Mouse (Mus musculus) left cerebral cortex, adult 18-20 months (tissue): Measurements from ENCODE around the gene Ngdn. TPM values are rescaled to one million over a fixed set of nuclear protein-coding genes. Genes with fewer than 3 reads are reported as not detected.

Experiments used
- DNase-seq, 2 experiments: peaks; one replicate each; pipeline ENCODE4 v3.0.0; 2021 to 2022; ENCODE audit warnings: low spot score in 2 of 2, mixed read lengths in 1 of 2
- microRNA-seq, 2 experiments: library from miRNA; unstranded; fragments of <30 nt; microRNA quantifications; one replicate each; pipeline ENCODE4 v1.2.0; 2021
- total RNA-seq, 2 experiments: library from RNA; stranded (reverse); gene quantifications; 2 replicates each; pipeline ENCODE4 v1.2.3; 2021

Ngdn gene
- total RNA-seq, 2 experiments from 2014 or later: 30.6 to 32.0 TPM

GRCm38 (mm10) chr14:55071756-55072155 is 56.5 kb downstream of the Ngdn start:
- peak in 1 of 2 experiments; percentile 62 for DNase-seq

Small RNA genes lying within 50 kb of the gene (microRNA-seq; reads per million reads assigned to microRNA genes)
- 0 to 0.25 reads per million in 2 experiments for gene Mir208b

Other genes with a start within 250 kb of the Ngdn start
- gene Slc7a8, start 233.5 kb upstream of the Ngdn start, total RNA-seq: 10 to 100 TPM; 48.7 to 52.5 TPM
- not detected for gene Rnf212b, start 201.3 kb upstream of the Ngdn start, total RNA-seq
- gene Homez, start 144.5 kb upstream of the Ngdn start, total RNA-seq: 10 to 100 TPM; 20.6 to 21.9 TPM
- 10 to 100 TPM; 18.5 to 19.8 TPM for gene Ppp1r3e, start 137.9 kb upstream of the Ngdn start, total RNA-seq
- gene Bcl2l2, start 132.1 kb upstream of the Ngdn start, total RNA-seq: 100 to 1,000 TPM; 140 to 142 TPM
- not detected for gene Gm20521, start 132.0 kb upstream of the Ngdn start, total RNA-seq
- 100 to 1,000 TPM; 229 to 230 TPM for gene Pabpn1, start 123.0 kb upstream of the Ngdn start, total RNA-seq
- gene Slc22a17, start 102.3 kb upstream of the Ngdn start, total RNA-seq: 100 to 1,000 TPM; 571 to 605 TPM
- gene Efs, start 89.3 kb upstream of the Ngdn start, total RNA-seq: 1 to 10 TPM; 8.4 to 8.6 TPM
- under 1 TPM in 1 of 2 experiments, not detected in 1; 0.33 TPM for gene Il25, start 82.8 kb upstream of the Ngdn start, total RNA-seq
- 10 to 100 TPM; 45.2 to 52.0 TPM for gene Cmtm5, start 79.2 kb upstream of the Ngdn start, total RNA-seq
- gene Myh6, start 48.5 kb upstream of the Ngdn start, total RNA-seq: 1 to 10 TPM; 3.8 to 5.0 TPM
- not detected for gene Gm17428, start 38.5 kb upstream of the Ngdn start, total RNA-seq
- 10 to 100 TPM; 16.0 to 18.2 TPM for gene Myh7, start 20.8 kb upstream of the Ngdn start, total RNA-seq
- gene Zfhx2, start 76.9 kb downstream of the Ngdn start, total RNA-seq: 10 to 100 TPM; 41.8 to 44.5 TPM
- 10 to 100 TPM; 22.9 to 23.1 TPM for gene Thtpa, start 79.3 kb downstream of the Ngdn start, total RNA-seq
- gene Ap1g2, start 91.1 kb downstream of the Ngdn start, total RNA-seq: 10 to 100 TPM in 1 of 2 experiments, 1 to 10 TPM in 1; 9.5 to 10.2 TPM
- 100 to 1,000 TPM; 279 to 305 TPM for gene Jph4, start 101.5 kb downstream of the Ngdn start, total RNA-seq
- not detected for gene Dhrs2, start 206.6 kb downstream of the Ngdn start, total RNA-seq